ENCODE assay signal across 9 mouse cellular contexts in the genomic region with DNA sequence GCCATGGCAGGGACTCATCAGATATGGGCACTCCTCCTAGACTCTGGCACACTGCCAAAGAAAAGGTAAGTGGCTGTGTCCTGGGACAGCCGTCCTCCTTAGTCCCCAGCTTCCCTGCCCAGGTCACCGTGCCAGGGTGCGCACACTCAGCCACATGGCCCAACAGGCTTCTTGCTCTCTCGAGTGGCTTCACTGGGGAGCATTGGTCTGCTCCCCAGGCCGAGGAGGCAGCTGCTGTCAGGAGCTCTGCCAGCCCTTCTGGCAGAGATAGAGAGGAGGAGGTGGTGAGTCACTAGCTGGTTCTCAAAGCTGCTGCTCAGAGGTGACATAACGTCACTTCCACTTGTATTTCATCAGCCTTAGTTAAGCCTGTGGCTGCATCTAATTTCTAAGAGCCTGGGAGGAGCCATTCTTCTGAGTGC. TPM values are rescaled to one million over a fixed set of nuclear protein-coding genes. Genes with fewer than 3 reads are reported as not detected.
DNase-seq lines count a peak whose midpoint lies in the region; ATAC-seq and TF ChIP-seq lines count a peak whose summit lies in the region.
"Had no signal": no experiment of that assay in that cellular context is flagged by ENCODE, and none has a peak within 500 bp of the region (broad histone marks: within the 10 kb centered on the region; RNA-seq: fewer than 3 reads in every experiment).

No protein-coding gene starts in this region.

- H3K9ac ChIP-seq in embryonic facial prominence, embryonic 14.5 days (ENCODE audit: low read depth, low read length): no peak overlapping the region
- no peak overlapping the region for H3K9ac ChIP-seq in midbrain, embryonic 11.5 days (ENCODE audit: low read length)
- H3K9ac ChIP-seq: midbrain, embryonic 12.5 days had no signal

- TF ChIP-seq POLR2A in brain, embryonic 14.5 days (IDR thresholded peaks at IDR 0.05; ENCODE audit: borderline replicate concordance, extremely low read depth, insufficient read depth, insufficient read length, poor library complexity, severe bottlenecking): no peak
- TF ChIP-seq POLR2A in thymus, adult 2 months (IDR thresholded peaks at IDR 0.05; ENCODE audit: control insufficient read depth, extremely low read depth, insufficient read depth, low read length, poor library complexity): no peak

- H3K4me3 ChIP-seq in embryonic facial prominence, embryonic 14.5 days (ENCODE audit: low read depth, low read length): no peak overlapping the region
- H3K4me3 ChIP-seq in embryonic facial prominence, embryonic 10.5 days: no peak overlapping the region
- H3K4me3 ChIP-seq in layer of hippocampus, adult 2 months: no peak overlapping the region
- no peak overlapping the region for H3K4me3 ChIP-seq in midbrain, embryonic 11.5 days (ENCODE audit: low read depth, low read length)
- no peak overlapping the region for H3K4me3 ChIP-seq in thymus, adult 2 months (ENCODE audit: control insufficient read depth, insufficient read depth, low read length)
- H3K4me3 ChIP-seq: midbrain, embryonic 12.5 days had no signal

- ATAC-seq in embryonic facial prominence, embryonic 14.5 days (ENCODE audit: low read depth): peak; percentile 69; the same call in 1 of the 2 replicates
- ATAC-seq in midbrain, embryonic 11.5 days (ENCODE audit: low FRiP score): no peak

- no peak overlapping the region for H3K27ac ChIP-seq in embryonic facial prominence, embryonic 14.5 days (replicated peaks; ENCODE audit: low read depth, low read length)
- no peak overlapping the region for H3K27ac ChIP-seq in embryonic facial prominence, embryonic 10.5 days (replicated peaks)
- peak overlapping the region; percentile 60 for H3K27ac ChIP-seq in layer of hippocampus, adult 2 months
- no peak overlapping the region for H3K27ac ChIP-seq in midbrain, embryonic 11.5 days (ENCODE audit: low read depth, low read length)
- H3K27ac ChIP-seq in thymus, adult 2 months (ENCODE audit: control insufficient read depth, insufficient read depth, low read length): no peak overlapping the region
- H3K27ac ChIP-seq: midbrain, embryonic 12.5 days had no signal

- intact Hi-C loops in gastrocnemius, postnatal 14 days (cut with DNase I; ENCODE audit: low total_unique reads): no loop called here

- no peak overlapping the region for H3K4me2 ChIP-seq in embryonic facial prominence, embryonic 14.5 days (ENCODE audit: low read depth, low read length)
- no peak overlapping the region for H3K4me2 ChIP-seq in midbrain, embryonic 11.5 days
- H3K4me2 ChIP-seq: midbrain, embryonic 12.5 days had no signal

- TF ChIP-seq CTCF in brain, embryonic 14.5 days (IDR thresholded peaks at IDR 0.05; ENCODE audit: borderline replicate concordance, extremely low read depth, insufficient read depth, insufficient read length): no peak
- TF ChIP-seq CTCF in layer of hippocampus, adult 2 months (conservative IDR thresholded peaks at IDR 0.05): no peak
- no peak for TF ChIP-seq CTCF in thymus, adult 2 months (IDR thresholded peaks at IDR 0.05; ENCODE audit: borderline replicate concordance, control insufficient read depth, extremely low read depth, insufficient read depth, low read length, poor library complexity)

- no peaks in the 10 kb centered on the region for H3K4me1 ChIP-seq in embryonic facial prominence, embryonic 14.5 days (ENCODE audit: control insufficient read depth, insufficient read depth, low read length)
- no peaks in the 10 kb centered on the region for H3K4me1 ChIP-seq in embryonic facial prominence, embryonic 10.5 days
- H3K4me1 ChIP-seq in midbrain, embryonic 11.5 days (ENCODE audit: control insufficient read depth, insufficient read depth, low read length): no peaks in the 10 kb centered on the region
- no peaks in the 10 kb centered on the region for H3K4me1 ChIP-seq in thymus, adult 2 months (replicated peaks; ENCODE audit: control insufficient read depth, insufficient read depth, low read length)
- H3K4me1 ChIP-seq: midbrain, embryonic 12.5 days had no signal

- H3K27me3 ChIP-seq in embryonic facial prominence, embryonic 14.5 days (replicated peaks; ENCODE audit: control insufficient read depth, insufficient read depth, low read length): no peaks in the 10 kb centered on the region
- H3K27me3 ChIP-seq in embryonic facial prominence, embryonic 10.5 days (replicated peaks; ENCODE audit: low read depth, poor library complexity, severe bottlenecking): no peaks in the 10 kb centered on the region
- no peaks in the 10 kb centered on the region for H3K27me3 ChIP-seq in midbrain, embryonic 11.5 days (ENCODE audit: control insufficient read depth, insufficient read depth, low read length)
- no peaks in the 10 kb centered on the region for H3K27me3 ChIP-seq in thymus, adult 2 months (ENCODE audit: control insufficient read depth, insufficient read depth, low read length)
- H3K27me3 ChIP-seq: midbrain, embryonic 12.5 days had no signal

- peaks cover 55% of the 10 kb centered on the region for H3K36me3 ChIP-seq in embryonic facial prominence, embryonic 14.5 days (ENCODE audit: control insufficient read depth, insufficient read depth, low read length)
- H3K36me3 ChIP-seq in embryonic facial prominence, embryonic 10.5 days (replicated peaks): peaks cover 92% of the 10 kb centered on the region
- peaks cover 28% of the 10 kb centered on the region for H3K36me3 ChIP-seq in midbrain, embryonic 11.5 days (ENCODE audit: control insufficient read depth, insufficient read depth, low read length)
- peaks cover 28% of the 10 kb centered on the region for H3K36me3 ChIP-seq in thymus, adult 2 months (ENCODE audit: control insufficient read depth, insufficient read depth, low read length)

- DNase-seq in embryonic facial prominence, embryonic 14.5 days (ENCODE audit: low spot score): peak; percentile 66
- DNase-seq in embryonic facial prominence, embryonic 10.5 days (ENCODE audit: low spot score): no peak
- DNase-seq in brain, embryonic 14.5 days (ENCODE audit: low read depth): peak; percentile 39
- peak; percentile 80 for DNase-seq in gastrocnemius, postnatal 14 days
- DNase-seq in layer of hippocampus, adult 2 months (ENCODE audit: low spot score in 2 of 2): peak; percentile 62 to 71
- peak; percentile 53 to 70 for DNase-seq in lung, postnatal 4 days
- DNase-seq in midbrain, embryonic 11.5 days (ENCODE audit: low spot score, missing footprints): no peak
- DNase-seq in thymus, adult 2 months: no peak

- 71% methylated on average over 6 of the region's 6 CpGs for WGBS in embryonic facial prominence, embryonic 14.5 days
- 90% methylated on average over 6 of the region's 6 CpGs for WGBS in embryonic facial prominence, embryonic 10.5 days
- 88% methylated on average over 6 of the region's 6 CpGs for WGBS in midbrain, embryonic 11.5 days
- WGBS in thymus, adult 2 months: 92% methylated on average over 6 of the region's 6 CpGs

- H3K9me3 ChIP-seq in embryonic facial prominence, embryonic 14.5 days (ENCODE audit: control insufficient read depth, low read length): no peaks in the 10 kb centered on the region
- no peaks in the 10 kb centered on the region for H3K9me3 ChIP-seq in embryonic facial prominence, embryonic 10.5 days
- H3K9me3 ChIP-seq in midbrain, embryonic 11.5 days (ENCODE audit: control insufficient read depth, low read length): no peaks in the 10 kb centered on the region
- H3K9me3 ChIP-seq: midbrain, embryonic 12.5 days had no signal

RNA-seq across cellular contexts. Expression of gene Nhlrc2, which starts 40.2 kb away (rescaled TPM):
- polyA plus RNA-seq in embryonic facial prominence, embryonic 14.5 days (2014; fragmentation: Nextera tagmentation; extraction: Ambion mirVana): 13.1 and 13.9 TPM in 2 replicates
- polyA plus RNA-seq in embryonic facial prominence, embryonic 10.5 days (2016; fragmentation: Nextera tagmentation; extraction: Ambion mirVana): 17.2 and 17.5 TPM in 2 replicates
- 12.6 and 14.1 TPM in 2 replicates for polyA plus RNA-seq in brain, embryonic 14.5 days (2012; rRNA removed)
- 1 to 10 TPM; 9.0 to 9.6 TPM for total RNA-seq in gastrocnemius, postnatal 14 days (2021)
- 10 to 100 TPM; 11.6 to 12.9 TPM for total RNA-seq in layer of hippocampus, adult 2 months (2021)
- polyA plus RNA-seq in midbrain, embryonic 11.5 days (2014; fragmentation: Nextera tagmentation; extraction: Ambion mirVana): 13.3 and 14.7 TPM in 2 replicates
- polyA plus RNA-seq in thymus, adult 2 months (2012; rRNA removed): 12.6 and 13.9 TPM in 2 replicates

RNA-seq across cellular contexts. Expression of gene Dclre1a, which starts 40.2 kb away (rescaled TPM):
- 12.8 and 16.6 TPM in 2 replicates for polyA plus RNA-seq in embryonic facial prominence, embryonic 14.5 days (2014; fragmentation: Nextera tagmentation; extraction: Ambion mirVana)
- polyA plus RNA-seq in embryonic facial prominence, embryonic 10.5 days (2016; fragmentation: Nextera tagmentation; extraction: Ambion mirVana): 19.0 and 23.1 TPM in 2 replicates
- polyA plus RNA-seq in brain, embryonic 14.5 days (2012; rRNA removed): 9.4 and 9.7 TPM in 2 replicates
- 1 to 10 TPM; 4.1 to 5.8 TPM for total RNA-seq in gastrocnemius, postnatal 14 days (2021)
- 1 to 10 TPM; 6.9 to 7.7 TPM for total RNA-seq in layer of hippocampus, adult 2 months (2021)
- polyA plus RNA-seq in midbrain, embryonic 11.5 days (2014; fragmentation: Nextera tagmentation; extraction: Ambion mirVana): 16.5 and 21.0 TPM in 2 replicates
- 2.1 and 3.1 TPM in 2 replicates for polyA plus RNA-seq in thymus, adult 2 months (2012; rRNA removed)

Comparison
In these comparisons a context has a peak if more than half of its experiments do, and no peak if none do; other contexts are left out.
1. DNase-seq: peak in embryonic facial prominence, embryonic 14.5 days (single experiment), brain, embryonic 14.5 days (single experiment), gastrocnemius, postnatal 14 days (single experiment), layer of hippocampus, adult 2 months (2 of 2) and lung, postnatal 4 days (2 of 2); none in embryonic facial prominence, embryonic 10.5 days (single experiment), midbrain, embryonic 11.5 days (single experiment) and thymus, adult 2 months (single experiment).